Mouse (Mus musculus): ENCODE results near the gene Pspc1. TPM values are rescaled to one million over a fixed set of nuclear protein-coding genes. Genes with fewer than 3 reads are reported as not detected.

Pspc1 gene
- total RNA-seq, 2 experiments from 2014 or later: 49.9 to 119 TPM

GRCm38 (mm10) chr14:56702644-56703043 lies 75.5 kb downstream of the Pspc1 start:
- peak; percentile 92 for ATAC-seq (replicated peaks; ENCODE audit: poor library complexity)

DNA sequence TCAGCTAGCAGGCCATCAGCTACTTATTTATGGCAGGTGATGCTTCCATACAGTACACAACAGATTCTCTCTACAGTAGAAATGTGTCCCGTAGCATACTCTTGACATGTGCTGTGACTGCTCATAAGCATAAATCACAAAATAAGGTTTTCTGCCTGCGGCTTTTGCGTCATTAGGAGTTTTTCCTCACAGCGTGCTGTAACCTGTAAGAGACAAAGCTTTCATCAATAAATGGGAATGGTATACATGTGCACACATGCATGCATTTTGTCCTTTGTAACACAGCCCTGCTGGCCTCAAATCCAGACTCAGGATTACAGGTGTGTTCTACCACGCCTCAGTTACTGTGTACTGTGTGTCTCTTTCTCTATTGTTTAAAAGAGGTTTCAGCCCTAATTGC lies 80.3 kb downstream of the Pspc1 start:
- no peak for ATAC-seq (replicated peaks; ENCODE audit: poor library complexity)

DNA sequence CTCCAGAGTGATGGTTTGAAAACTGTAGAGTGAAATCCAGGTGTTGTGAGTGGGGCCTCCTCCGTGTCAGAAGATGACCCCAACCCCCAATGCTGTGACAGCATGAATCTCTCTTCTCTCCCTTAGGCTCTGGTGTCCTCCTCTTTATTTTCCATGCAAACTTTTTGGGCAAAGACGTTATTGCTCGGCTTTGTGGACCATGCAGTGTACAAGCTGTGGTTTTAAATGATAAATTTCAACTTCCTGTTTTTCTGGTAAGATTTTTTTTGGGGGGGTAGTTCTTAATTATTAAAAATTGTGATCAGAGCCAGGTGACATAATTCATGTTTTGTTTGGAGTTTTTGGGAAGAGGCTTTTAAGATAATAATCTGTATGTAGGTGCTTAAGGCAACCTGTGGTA lies 82.6 kb downstream of the Pspc1 start:
- ATAC-seq (replicated peaks; ENCODE audit: poor library complexity): no peak

GRCm38 (mm10) chr14:56689766-56690165 lies 88.3 kb downstream of the Pspc1 start:
- no peak for ATAC-seq (replicated peaks; ENCODE audit: poor library complexity)

- peak; percentile 14; the same call in 1 of the 2 replicates for ATAC-seq (replicated peaks; ENCODE audit: poor library complexity)
Measured at GRCm38 (mm10) chr14:56689116-56689515, 89.0 kb downstream of the Pspc1 start.

DNA sequence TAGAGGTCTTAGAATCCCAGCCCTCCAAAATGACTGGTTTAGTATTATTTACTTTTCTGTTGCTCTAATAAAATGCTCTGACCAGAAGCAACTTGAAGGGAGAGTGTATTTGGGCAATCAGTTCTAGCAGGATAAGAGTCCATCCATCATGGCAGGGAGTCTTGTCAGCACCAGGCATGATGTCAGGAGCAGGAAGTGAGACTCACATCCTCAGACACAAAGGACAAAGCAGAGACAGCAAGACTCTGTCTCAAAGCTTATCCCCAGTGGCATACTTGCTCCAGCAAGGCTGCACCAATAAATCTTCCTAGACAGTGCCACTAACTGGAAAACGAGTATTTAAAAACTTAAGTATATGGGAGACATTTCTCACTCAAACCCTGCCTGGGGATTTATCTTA lies 92.7 kb downstream of the Pspc1 start:
- ATAC-seq (replicated peaks; ENCODE audit: poor library complexity): no peak

Other genes starting within 250 kb of the Pspc1 start
- gene Cenpj, start 202.9 kb downstream of the Pspc1 start, total RNA-seq (2015): 25.9 TPM in 2 replicates
- 19.3 and 37.5 TPM in 2 replicates for gene Cenpj, start 202.9 kb downstream of the Pspc1 start, total RNA-seq (2017)
- gene Parp4, start 202.7 kb downstream of the Pspc1 start, total RNA-seq (2015): 32.5 and 36.2 TPM in 2 replicates
- 5.7 and 6.2 TPM in 2 replicates for gene Parp4, start 202.7 kb downstream of the Pspc1 start, total RNA-seq (2017)
- gene Mphosph8, start 110.1 kb downstream of the Pspc1 start, total RNA-seq (2015): 45.3 and 51.4 TPM in 2 replicates
- gene Mphosph8, start 110.1 kb downstream of the Pspc1 start, total RNA-seq (2017): 25.0 and 37.5 TPM in 2 replicates
- 22.1 and 27.1 TPM in 2 replicates for gene Zmym5, start 33.4 kb upstream of the Pspc1 start, total RNA-seq (2015)
- 14.5 and 19.8 TPM in 2 replicates for gene Zmym5, start 33.4 kb upstream of the Pspc1 start, total RNA-seq (2017)
- gene Zmym2, start 108.3 kb upstream of the Pspc1 start, total RNA-seq (2015): 68.5 and 70.2 TPM in 2 replicates
- gene Zmym2, start 108.3 kb upstream of the Pspc1 start, total RNA-seq (2017): 23.9 and 45.6 TPM in 2 replicates

All from megakaryocyte progenitor cell, adult 5-6 weeks (primary cell).